Mouse (Mus musculus): ENCODE data around the gene Srsf5. TPM values are rescaled to one million over a fixed set of nuclear protein-coding genes. Genes with fewer than 3 reads are reported as not detected.
"Not testable (repeated sequence)": the region's sequence is repeated elsewhere in the genome, so short reads cannot be mapped to it uniquely, and the experiment has no call there.

The Srsf5 gene
- polyA plus RNA-seq, 1 experiment from 2014 or later, result 363 TPM

- DNase-seq (ENCODE audit: low spot score) (no peak), ATAC-seq (ENCODE audit: insufficient number of reproducible peaks, low FRiP score, low TSS enrichment, low read depth) (no peak)
- Histone ChIP-seq H3K4me1 (ENCODE audit: control insufficient read depth, insufficient read depth, low read length) (no peaks in the 10 kb centered on the region), H3K4me2 (ENCODE audit: low read depth, severe bottlenecking) (no peak overlapping the region), H3K9ac (ENCODE audit: low read length) (no peak overlapping the region), H3K36me3 (ENCODE audit: control insufficient read depth, insufficient read depth, low read length) (no peaks in the 10 kb centered on the region), H3K27me3 (ENCODE audit: control insufficient read depth, insufficient read depth, low read length) (no peaks in the 10 kb centered on the region), H3K4me3 (ENCODE audit: low read depth, low read length) (no peak overlapping the region), H3K27ac (replicated peaks; ENCODE audit: low read depth, low read length) (no peak overlapping the region), H3K9me3 (ENCODE audit: control insufficient read depth, low read length) (no peaks in the 10 kb centered on the region)
- WGBS, result 79% methylated on average over 4 of the region's 4 CpGs
Measured at GRCm38 (mm10) chr12:80939165-80939564, 6.1 kb upstream of the Srsf5 start.

GRCm38 (mm10) chr12:80941886-80942285, 3.4 kb upstream of the Srsf5 start:
- no peaks in the 10 kb centered on the region for H3K27me3 ChIP-seq (ENCODE audit: control insufficient read depth, insufficient read depth, low read length)
- H3K4me1 ChIP-seq (ENCODE audit: control insufficient read depth, insufficient read depth, low read length), result no peaks in the 10 kb centered on the region
- H3K27ac ChIP-seq (replicated peaks; ENCODE audit: low read depth, low read length), result no peak overlapping the region
- no peaks in the 10 kb centered on the region; the same call in 1 of the 2 replicates for H3K36me3 ChIP-seq (ENCODE audit: control insufficient read depth, insufficient read depth, low read length)
- no peak for DNase-seq (ENCODE audit: low spot score)
- H3K9ac ChIP-seq (ENCODE audit: low read length), result no peak overlapping the region
- H3K4me2 ChIP-seq (ENCODE audit: low read depth, severe bottlenecking), result no peak overlapping the region
- 94% methylated on average over 3 of the region's 3 CpGs for WGBS
- no peak overlapping the region for H3K4me3 ChIP-seq (ENCODE audit: low read depth, low read length)
- no peaks in the 10 kb centered on the region for H3K9me3 ChIP-seq (ENCODE audit: control insufficient read depth, low read length)
- ATAC-seq (ENCODE audit: insufficient number of reproducible peaks, low FRiP score, low TSS enrichment, low read depth), result no peak

GRCm38 (mm10) chr12:80943395-80943794, 1.9 kb upstream of the Srsf5 start:
- Histone ChIP-seq H3K27me3 (ENCODE audit: control insufficient read depth, insufficient read depth, low read length) (no peaks in the 10 kb centered on the region), H3K9ac (ENCODE audit: low read length) (no peak overlapping the region), H3K4me1 (ENCODE audit: control insufficient read depth, insufficient read depth, low read length) (no peaks in the 10 kb centered on the region), H3K4me3 (ENCODE audit: low read depth, low read length) (no peak overlapping the region), H3K36me3 (ENCODE audit: control insufficient read depth, insufficient read depth, low read length) (peaks cover 13% of the 10 kb centered on the region), H3K4me2 (ENCODE audit: low read depth, severe bottlenecking) (no peak overlapping the region), H3K9me3 (ENCODE audit: control insufficient read depth, low read length) (no peaks in the 10 kb centered on the region), H3K27ac (replicated peaks; ENCODE audit: low read depth, low read length) (no peak overlapping the region)
- 79% methylated on average over 3 of the region's 3 CpGs for WGBS
- no peak for DNase-seq (ENCODE audit: low spot score)
- ATAC-seq (ENCODE audit: insufficient number of reproducible peaks, low FRiP score, low TSS enrichment, low read depth), result no peak

GRCm38 (mm10) chr12:80944204-80944603, 1.1 kb upstream of the Srsf5 start:
- 93% methylated on average over 4 of the region's 4 CpGs for WGBS

GRCm38 (mm10) chr12:80944963-80945333, 356 bp upstream of the Srsf5 start:
- H3K9me3 ChIP-seq (ENCODE audit: control insufficient read depth, low read length); H3K27ac ChIP-seq (replicated peaks; ENCODE audit: low read depth, low read length); H3K27me3 ChIP-seq (ENCODE audit: control insufficient read depth, insufficient read depth, low read length); DNase-seq (ENCODE audit: low spot score); H3K4me1 ChIP-seq (ENCODE audit: control insufficient read depth, insufficient read depth, low read length); H3K9ac ChIP-seq (ENCODE audit: low read length): not testable (repeated sequence)
- ATAC-seq (ENCODE audit: insufficient number of reproducible peaks, low FRiP score, low TSS enrichment, low read depth), result peak; percentile 23
- 3% methylated on average over 9 of the region's 9 CpGs for WGBS
- Histone ChIP-seq H3K36me3 (ENCODE audit: control insufficient read depth, insufficient read depth, low read length) (peaks cover 17% of the 10 kb centered on the region), H3K4me2 (ENCODE audit: low read depth, severe bottlenecking) (0 out of 2 replicates have a peak overlapping the region, but pooled peaks have one; percentile 1), H3K4me3 (ENCODE audit: low read depth, low read length) (peak overlapping the region; percentile 93)

More at GRCm38 (mm10) chr12:80944204-80944603, 1.1 kb upstream of the Srsf5 start:
- ATAC-seq (ENCODE audit: insufficient number of reproducible peaks, low FRiP score, low TSS enrichment, low read depth) (no peak), DNase-seq (ENCODE audit: low spot score) (no peak)
- H3K36me3 ChIP-seq (ENCODE audit: control insufficient read depth, insufficient read depth, low read length), result peaks cover 15% of the 10 kb centered on the region
- H3K9ac ChIP-seq (ENCODE audit: low read length), result no peak overlapping the region
- no peaks in the 10 kb centered on the region for H3K4me1 ChIP-seq (ENCODE audit: control insufficient read depth, insufficient read depth, low read length)
- no peaks in the 10 kb centered on the region for H3K27me3 ChIP-seq (ENCODE audit: control insufficient read depth, insufficient read depth, low read length)
- no peak overlapping the region for H3K4me3 ChIP-seq (ENCODE audit: low read depth, low read length)
- H3K4me2 ChIP-seq (ENCODE audit: low read depth, severe bottlenecking), result no peak overlapping the region
- no peaks in the 10 kb centered on the region for H3K9me3 ChIP-seq (ENCODE audit: control insufficient read depth, low read length)
- no peak overlapping the region for H3K27ac ChIP-seq (replicated peaks; ENCODE audit: low read depth, low read length)

GRCm38 (mm10) chr12:80945996-80946355, 672 bp downstream of the Srsf5 start:
- no peaks in the 10 kb centered on the region for H3K27me3 ChIP-seq (ENCODE audit: control insufficient read depth, insufficient read depth, low read length)
- H3K36me3 ChIP-seq (ENCODE audit: control insufficient read depth, insufficient read depth, low read length), result peaks cover 22% of the 10 kb centered on the region
- peak overlapping the region; percentile 90 for H3K27ac ChIP-seq (replicated peaks; ENCODE audit: low read depth, low read length)
- ATAC-seq (ENCODE audit: insufficient number of reproducible peaks, low FRiP score, low TSS enrichment, low read depth) (peak; percentile 94), DNase-seq (ENCODE audit: low spot score) (peak; percentile 97)
- H3K4me1 ChIP-seq (ENCODE audit: control insufficient read depth, insufficient read depth, low read length), result no peaks in the 10 kb centered on the region
- H3K9me3 ChIP-seq (ENCODE audit: control insufficient read depth, low read length), result no peaks in the 10 kb centered on the region
- WGBS, result 0% methylated on average over 47 of the region's 47 CpGs
- peak overlapping the region; percentile 97 for H3K9ac ChIP-seq (ENCODE audit: low read length)
- peak overlapping the region; percentile 66 for H3K4me2 ChIP-seq (ENCODE audit: low read depth, severe bottlenecking)
- peak overlapping the region; percentile 93 for H3K4me3 ChIP-seq (ENCODE audit: low read depth, low read length)

- Histone ChIP-seq H3K36me3 (ENCODE audit: control insufficient read depth, insufficient read depth, low read length) (peaks cover 28% of the 10 kb centered on the region), H3K27me3 (ENCODE audit: control insufficient read depth, insufficient read depth, low read length) (no peaks in the 10 kb centered on the region), H3K9ac (ENCODE audit: low read length) (no peak overlapping the region), H3K4me1 (ENCODE audit: control insufficient read depth, insufficient read depth, low read length) (no peaks in the 10 kb centered on the region), H3K27ac (replicated peaks; ENCODE audit: low read depth, low read length) (no peak overlapping the region), H3K4me3 (ENCODE audit: low read depth, low read length) (no peak overlapping the region), H3K9me3 (ENCODE audit: control insufficient read depth, low read length) (no peaks in the 10 kb centered on the region), H3K4me2 (ENCODE audit: low read depth, severe bottlenecking) (no peak overlapping the region)
- DNase-seq (ENCODE audit: low spot score) (no peak), ATAC-seq (ENCODE audit: insufficient number of reproducible peaks, low FRiP score, low TSS enrichment, low read depth) (no peak)
- 95% methylated on average over 18 of the region's 18 CpGs for WGBS
Measured at GRCm38 (mm10) chr12:80948202-80948601, 2.9 kb downstream of the Srsf5 start.

- H3K4me2 ChIP-seq (ENCODE audit: low read depth, severe bottlenecking); H3K9me3 ChIP-seq (ENCODE audit: control insufficient read depth, low read length); ATAC-seq (ENCODE audit: insufficient number of reproducible peaks, low FRiP score, low TSS enrichment, low read depth); H3K27ac ChIP-seq (replicated peaks; ENCODE audit: low read depth, low read length); H3K27me3 ChIP-seq (ENCODE audit: control insufficient read depth, insufficient read depth, low read length); DNase-seq (ENCODE audit: low spot score); H3K4me1 ChIP-seq (ENCODE audit: control insufficient read depth, insufficient read depth, low read length); H3K4me3 ChIP-seq (ENCODE audit: low read depth, low read length); H3K9ac ChIP-seq (ENCODE audit: low read length): not testable (repeated sequence)
- H3K36me3 ChIP-seq (ENCODE audit: control insufficient read depth, insufficient read depth, low read length), result peaks cover 33% of the 10 kb centered on the region
- 93% methylated on average over 15 of the region's 16 CpGs for WGBS
Measured at GRCm38 (mm10) chr12:80949603-80950002, 4.3 kb downstream of the Srsf5 start.

- Histone ChIP-seq H3K4me3 (ENCODE audit: low read depth, low read length) (no peak overlapping the region), H3K4me1 (ENCODE audit: control insufficient read depth, insufficient read depth, low read length) (no peaks in the 10 kb centered on the region), H3K27me3 (ENCODE audit: control insufficient read depth, insufficient read depth, low read length) (no peaks in the 10 kb centered on the region), H3K36me3 (ENCODE audit: control insufficient read depth, insufficient read depth, low read length) (peaks cover 45% of the 10 kb centered on the region), H3K9ac (ENCODE audit: low read length) (no peak overlapping the region), H3K27ac (replicated peaks; ENCODE audit: low read depth, low read length) (no peak overlapping the region), H3K9me3 (ENCODE audit: control insufficient read depth, low read length) (no peaks in the 10 kb centered on the region), H3K4me2 (ENCODE audit: low read depth, severe bottlenecking) (no peak overlapping the region)
- 93% methylated on average over 3 of the region's 3 CpGs for WGBS
- no peak for DNase-seq (ENCODE audit: low spot score)
- ATAC-seq (ENCODE audit: insufficient number of reproducible peaks, low FRiP score, low TSS enrichment, low read depth), result no peak
Measured at GRCm38 (mm10) chr12:80951640-80952219, 6.4 kb downstream of the Srsf5 start.

Data from limb, embryonic 11.5 days (tissue).